Mouse (Mus musculus): ENCODE measurements around the gene Atp2a2. TPM values are rescaled to one million over a fixed set of nuclear protein-coding genes. Genes with fewer than 3 reads are reported as not detected.

Atp2a2 gene
- polyA plus RNA-seq, 1 experiment from 2014 or later = 11.3 TPM

DNA sequence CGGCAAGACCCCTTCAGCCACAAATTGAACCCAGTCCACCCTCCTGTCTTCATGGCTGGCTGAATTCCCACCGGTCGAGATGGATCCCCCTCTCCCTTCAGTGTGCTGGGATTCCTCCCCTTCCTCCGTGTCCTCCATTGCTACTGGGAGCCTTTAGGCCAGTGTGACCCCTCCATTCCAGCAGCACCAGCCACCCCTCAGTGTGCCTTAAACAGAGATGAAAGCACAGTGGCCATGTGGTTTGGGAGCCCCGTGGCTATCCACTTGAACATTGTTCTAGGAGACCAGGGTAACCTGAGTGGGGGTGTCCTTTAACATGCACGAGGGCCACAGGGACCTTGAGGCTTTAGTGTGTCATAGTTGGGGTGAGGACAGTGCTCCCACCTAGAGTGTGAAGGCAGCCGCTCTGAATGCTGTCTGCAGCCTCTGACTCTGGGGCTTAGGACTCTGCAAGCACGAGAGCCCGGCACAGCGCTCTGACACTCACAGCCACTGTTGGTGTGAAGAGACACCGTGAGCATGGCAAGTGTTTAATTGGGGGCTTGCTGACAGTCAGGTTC, 56.9 kb downstream of the Atp2a2 start:
- Histone ChIP-seq H3K36me3 (ENCODE audit: control insufficient read depth, insufficient read depth) (peaks cover 27% of the 10 kb centered on the region), H3K4me3 (ENCODE audit: low read depth, low read length) (no peak overlapping the region), H3K27me3 (ENCODE audit: control insufficient read depth, insufficient read depth, low read depth, low read length) (no peaks in the 10 kb centered on the region), H3K4me1 (ENCODE audit: control insufficient read depth, low read depth, low read length) (no peaks in the 10 kb centered on the region), H3K4me2 (ENCODE audit: low read depth, low read length) (no peak overlapping the region), H3K9me3 (replicated peaks; ENCODE audit: control insufficient read depth, low read length) (no peaks in the 10 kb centered on the region), H3K27ac (ENCODE audit: low read length) (no peak overlapping the region), H3K9ac (ENCODE audit: low read depth, low read length) (no peak overlapping the region)
- ATAC-seq (ENCODE audit: low read depth) = no peak
- 82% methylated on average over 11 of the region's 11 CpGs for WGBS (ENCODE audit: insufficient replicate concordance)

DNA sequence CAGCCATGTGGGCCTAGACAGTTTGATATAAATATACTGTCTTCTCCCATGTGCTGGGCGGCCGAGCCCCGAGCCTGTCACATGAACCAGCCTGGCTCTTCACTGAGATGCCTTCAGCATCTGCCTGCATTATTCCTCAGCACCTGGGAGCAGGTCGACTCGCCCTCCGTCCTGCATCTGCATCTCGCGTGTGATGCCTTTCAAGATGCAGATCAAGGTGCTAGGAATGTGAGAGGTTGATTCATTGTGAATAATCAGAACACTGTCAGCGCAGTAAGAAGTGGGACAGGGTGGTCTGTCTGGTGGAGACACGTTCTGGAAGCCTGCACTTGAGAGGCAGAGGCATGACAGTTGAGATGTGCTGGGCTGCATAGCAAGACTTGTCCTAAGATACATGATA, 57.5 kb downstream of the Atp2a2 start:
- no peaks in the 10 kb centered on the region for H3K4me1 ChIP-seq (ENCODE audit: control insufficient read depth, low read depth, low read length)
- H3K27ac ChIP-seq (ENCODE audit: low read length) = no peak overlapping the region
- H3K36me3 ChIP-seq (ENCODE audit: control insufficient read depth, insufficient read depth) = peaks cover 34% of the 10 kb centered on the region
- H3K9me3 ChIP-seq (replicated peaks; ENCODE audit: control insufficient read depth, low read length) = no peaks in the 10 kb centered on the region
- H3K4me2 ChIP-seq (ENCODE audit: low read depth, low read length) = no peak overlapping the region
- no peak overlapping the region for H3K4me3 ChIP-seq (ENCODE audit: low read depth, low read length)
- no peaks in the 10 kb centered on the region for H3K27me3 ChIP-seq (ENCODE audit: control insufficient read depth, insufficient read depth, low read depth, low read length)
- no peak overlapping the region for H3K9ac ChIP-seq (ENCODE audit: low read depth, low read length)
- ATAC-seq (ENCODE audit: low read depth) = no peak
- WGBS (ENCODE audit: insufficient replicate concordance) = 85% methylated on average over 10 of the region's 10 CpGs

DNA sequence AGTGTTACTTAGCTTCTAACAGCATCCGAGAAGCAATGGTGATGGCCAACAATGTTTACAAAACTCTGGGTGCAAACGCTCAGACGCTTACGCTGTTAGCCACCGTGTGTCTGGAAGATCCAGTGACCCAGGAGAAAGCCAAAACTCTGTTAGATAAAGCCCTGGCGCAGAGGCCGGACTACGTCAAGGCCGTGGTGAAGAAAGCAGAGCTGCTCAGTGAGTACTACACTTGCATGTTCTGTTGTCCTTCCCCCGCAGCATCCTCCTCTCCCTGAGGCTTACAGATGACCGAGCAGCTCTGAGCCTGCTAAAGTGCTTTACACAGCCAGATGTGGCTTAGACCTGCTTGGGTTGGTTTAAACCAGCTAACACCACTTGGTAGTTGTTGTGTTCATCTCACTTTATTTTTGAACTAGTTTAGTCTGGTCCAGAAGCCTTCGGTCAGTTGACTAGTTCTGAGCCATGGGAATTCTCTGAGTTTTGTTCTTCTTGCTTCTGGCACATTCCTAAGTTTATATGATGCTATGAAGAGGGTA, 61.9 kb downstream of the Atp2a2 start:
- Histone ChIP-seq H3K9ac (ENCODE audit: low read depth, low read length) (no peak overlapping the region), H3K27ac (ENCODE audit: low read length) (no peak overlapping the region), H3K27me3 (ENCODE audit: control insufficient read depth, insufficient read depth, low read depth, low read length) (no peaks in the 10 kb centered on the region), H3K4me3 (ENCODE audit: low read depth, low read length) (no peak overlapping the region), H3K9me3 (replicated peaks; ENCODE audit: control insufficient read depth, low read length) (no peaks in the 10 kb centered on the region), H3K4me2 (ENCODE audit: low read depth, low read length) (no peak overlapping the region), H3K4me1 (ENCODE audit: control insufficient read depth, low read depth, low read length) (no peaks in the 10 kb centered on the region), H3K36me3 (ENCODE audit: control insufficient read depth, insufficient read depth) (peaks cover 68% of the 10 kb centered on the region)
- ATAC-seq (ENCODE audit: low read depth) = no peak
- WGBS (ENCODE audit: insufficient replicate concordance) = 90% methylated on average over 12 of the region's 12 CpGs

DNA sequence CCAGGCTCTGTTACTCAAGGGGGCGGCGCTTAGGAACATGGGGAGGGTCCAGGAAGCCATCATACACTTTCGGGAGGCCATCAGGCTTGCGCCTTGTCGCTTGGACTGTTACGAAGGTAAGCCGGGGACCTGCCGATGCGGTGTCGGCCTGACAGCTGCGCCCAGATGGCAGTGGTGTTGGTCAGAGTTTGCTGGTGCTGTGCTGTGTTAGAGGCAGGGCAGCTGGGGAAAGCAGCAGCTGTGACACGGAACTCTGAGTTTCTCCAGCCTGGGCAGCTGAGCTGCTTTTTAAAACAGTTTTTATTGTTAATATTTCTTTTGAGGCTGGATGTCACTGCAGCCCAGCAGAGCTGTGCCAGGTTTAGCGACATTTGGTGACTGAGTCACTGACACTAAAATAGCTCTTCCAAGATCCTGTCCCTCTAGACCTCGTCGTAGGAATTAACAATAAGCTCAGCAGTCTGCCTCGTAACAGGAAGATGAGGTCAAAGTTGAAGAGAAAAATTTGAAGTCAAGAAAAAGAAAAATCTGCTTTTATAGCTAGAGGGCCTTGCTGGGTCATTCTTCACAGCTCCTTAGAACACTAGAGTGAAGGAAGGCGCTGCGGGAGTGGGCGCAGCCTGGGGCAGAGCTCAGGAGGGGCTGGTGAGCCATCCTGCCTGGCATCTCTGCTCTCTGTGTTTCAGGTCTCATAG, 62.5 kb downstream of the Atp2a2 start:
- no peak overlapping the region for H3K4me2 ChIP-seq (ENCODE audit: low read depth, low read length)
- no peaks in the 10 kb centered on the region for H3K27me3 ChIP-seq (ENCODE audit: control insufficient read depth, insufficient read depth, low read depth, low read length)
- H3K27ac ChIP-seq (ENCODE audit: low read length) = no peak overlapping the region
- H3K9ac ChIP-seq (ENCODE audit: low read depth, low read length) = no peak overlapping the region
- H3K36me3 ChIP-seq (ENCODE audit: control insufficient read depth, insufficient read depth) = peaks cover 65% of the 10 kb centered on the region
- H3K9me3 ChIP-seq (replicated peaks; ENCODE audit: control insufficient read depth, low read length) = no peaks in the 10 kb centered on the region
- no peak for ATAC-seq (ENCODE audit: low read depth)
- no peak overlapping the region for H3K4me3 ChIP-seq (ENCODE audit: low read depth, low read length)
- H3K4me1 ChIP-seq (ENCODE audit: control insufficient read depth, low read depth, low read length) = no peaks in the 10 kb centered on the region
- WGBS (ENCODE audit: insufficient replicate concordance) = 81% methylated on average over 19 of the region's 19 CpGs

DNA sequence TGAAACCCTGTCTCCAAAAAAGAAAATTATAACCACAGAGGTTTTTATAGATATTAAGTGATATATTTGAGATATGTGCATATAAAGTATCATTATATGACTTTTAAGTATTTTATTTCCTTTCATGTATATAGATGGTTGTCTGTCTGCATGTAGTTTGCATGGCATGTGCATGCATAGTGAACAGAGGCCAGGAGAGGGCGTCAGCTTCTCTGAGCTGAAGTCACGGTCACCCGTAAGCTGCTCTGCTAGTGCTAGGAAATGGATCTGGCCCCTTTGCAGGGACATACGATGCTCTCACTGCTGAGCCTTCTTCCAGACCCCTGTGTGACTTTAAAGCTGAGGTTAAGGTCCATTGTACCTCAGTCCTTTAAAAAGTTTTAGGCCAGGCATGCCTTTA, 67.5 kb downstream of the Atp2a2 start:
- WGBS (ENCODE audit: insufficient replicate concordance) = 76% methylated on average over 4 of the region's 4 CpGs
- Histone ChIP-seq H3K4me3 (ENCODE audit: low read depth, low read length) (no peak overlapping the region), H3K4me2 (ENCODE audit: low read depth, low read length) (no peak overlapping the region), H3K27me3 (ENCODE audit: control insufficient read depth, insufficient read depth, low read depth, low read length) (no peaks in the 10 kb centered on the region), H3K4me1 (ENCODE audit: control insufficient read depth, low read depth, low read length) (no peaks in the 10 kb centered on the region), H3K36me3 (ENCODE audit: control insufficient read depth, insufficient read depth) (peaks cover 66% of the 10 kb centered on the region), H3K9ac (ENCODE audit: low read depth, low read length) (no peak overlapping the region), H3K27ac (ENCODE audit: low read length) (no peak overlapping the region), H3K9me3 (replicated peaks; ENCODE audit: control insufficient read depth, low read length) (no peaks in the 10 kb centered on the region)
- no peak for ATAC-seq (ENCODE audit: low read depth)

DNA sequence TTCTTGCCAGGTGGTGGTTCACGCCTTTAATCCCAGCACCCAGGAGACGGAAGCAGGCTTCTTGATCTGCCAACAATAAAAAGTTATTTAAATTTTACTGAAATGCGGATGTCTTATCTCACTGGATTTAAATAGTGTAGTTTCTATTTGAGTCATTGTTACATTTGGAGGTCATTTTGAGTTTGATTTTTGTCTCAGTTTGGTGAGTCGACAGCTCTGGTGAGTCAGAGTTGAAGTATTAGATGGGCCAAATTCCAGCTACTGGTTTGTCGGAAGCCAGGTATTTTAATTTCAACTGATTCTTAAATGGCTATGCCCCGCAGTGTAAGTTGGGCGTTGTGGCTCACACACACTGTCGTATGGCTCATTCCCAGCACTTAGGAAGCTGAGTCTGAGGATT, 70.8 kb downstream of the Atp2a2 start:
- no peak overlapping the region for H3K27ac ChIP-seq (ENCODE audit: low read length)
- no peak for ATAC-seq (ENCODE audit: low read depth)
- H3K9ac ChIP-seq (ENCODE audit: low read depth, low read length) = no peak overlapping the region
- H3K4me1 ChIP-seq (ENCODE audit: control insufficient read depth, low read depth, low read length) = no peaks in the 10 kb centered on the region
- H3K4me3 ChIP-seq (ENCODE audit: low read depth, low read length) = no peak overlapping the region
- H3K9me3 ChIP-seq (replicated peaks; ENCODE audit: control insufficient read depth, low read length) = no peaks in the 10 kb centered on the region
- H3K36me3 ChIP-seq (ENCODE audit: control insufficient read depth, insufficient read depth) = peaks cover 45% of the 10 kb centered on the region
- no peaks in the 10 kb centered on the region for H3K27me3 ChIP-seq (ENCODE audit: control insufficient read depth, insufficient read depth, low read depth, low read length)
- H3K4me2 ChIP-seq (ENCODE audit: low read depth, low read length) = no peak overlapping the region
- 86% methylated on average over 8 of the region's 8 CpGs for whole genome bisulfite sequencing (ENCODE audit: insufficient replicate concordance)

DNA sequence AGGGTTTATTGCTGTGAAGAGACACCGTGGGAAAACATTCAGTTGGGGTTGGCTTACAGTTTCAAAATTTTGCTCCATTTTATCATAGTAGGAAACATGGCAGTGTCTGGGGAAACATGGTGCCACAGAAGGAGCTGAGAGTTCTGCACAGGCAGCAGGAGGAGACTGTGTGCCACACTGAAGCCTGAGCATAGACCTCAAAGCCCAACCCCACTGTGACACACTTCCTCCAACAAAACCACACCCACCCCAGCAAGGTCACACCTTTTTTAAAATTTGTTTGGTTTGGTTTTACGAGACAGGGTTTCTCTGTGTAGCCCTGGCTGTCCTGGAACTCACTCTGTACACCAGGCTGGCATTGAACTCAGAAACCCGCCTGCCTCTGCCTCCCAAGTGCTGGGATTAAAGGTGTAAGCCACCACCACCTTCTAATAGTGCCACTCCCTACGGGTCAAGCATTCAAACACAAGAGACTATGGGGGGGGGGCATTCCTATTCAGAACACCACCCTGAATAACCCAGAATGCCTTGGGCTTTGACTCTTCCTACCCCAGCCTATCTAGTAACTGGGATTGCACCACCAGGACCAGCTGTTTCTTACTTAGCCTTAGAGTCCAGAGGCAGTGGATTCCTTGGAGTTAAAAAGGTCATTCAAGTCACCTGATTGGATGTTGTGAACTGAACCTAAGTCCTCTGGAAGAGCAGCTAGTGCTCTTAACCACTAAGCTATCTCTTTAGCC, 71.8 kb downstream of the Atp2a2 start:
- Histone ChIP-seq H3K27ac (ENCODE audit: low read length) (no peak overlapping the region), H3K9ac (ENCODE audit: low read depth, low read length) (no peak overlapping the region), H3K4me2 (ENCODE audit: low read depth, low read length) (no peak overlapping the region), H3K4me3 (ENCODE audit: low read depth, low read length) (no peak overlapping the region), H3K27me3 (ENCODE audit: control insufficient read depth, insufficient read depth, low read depth, low read length) (no peaks in the 10 kb centered on the region), H3K9me3 (replicated peaks; ENCODE audit: control insufficient read depth, low read length) (no peaks in the 10 kb centered on the region), H3K36me3 (ENCODE audit: control insufficient read depth, insufficient read depth) (peaks cover 37% of the 10 kb centered on the region), H3K4me1 (ENCODE audit: control insufficient read depth, low read depth, low read length) (no peaks in the 10 kb centered on the region)
- no peak for ATAC-seq (ENCODE audit: low read depth)
- WGBS (ENCODE audit: insufficient replicate concordance) = 66% methylated on average over 4 of the region's 4 CpGs

DNA sequence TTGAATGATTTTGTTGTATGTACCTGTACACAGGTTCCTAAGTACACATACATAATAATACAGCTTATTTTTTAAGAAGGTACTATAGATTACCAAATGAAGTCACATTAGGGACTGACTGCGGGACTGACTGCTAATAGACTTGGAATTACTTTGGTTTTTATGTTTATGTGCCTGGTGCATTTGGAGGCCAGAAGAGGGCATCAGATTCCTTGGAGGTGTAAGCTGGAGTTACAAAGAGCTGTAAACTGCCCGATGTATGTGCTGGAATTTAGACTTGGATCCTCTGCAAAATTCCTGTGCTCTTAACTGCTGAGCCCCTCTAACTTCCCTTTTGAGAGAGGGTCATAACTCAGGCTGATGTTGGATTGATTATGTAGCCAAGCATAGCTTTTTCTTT, 76.5 kb downstream of the Atp2a2 start:
- no peak for ATAC-seq (ENCODE audit: low read depth)
- H3K4me3 ChIP-seq (ENCODE audit: low read depth, low read length) = no peak overlapping the region
- H3K36me3 ChIP-seq (ENCODE audit: control insufficient read depth, insufficient read depth) = peaks cover 11% of the 10 kb centered on the region
- H3K9ac ChIP-seq (ENCODE audit: low read depth, low read length) = no peak overlapping the region
- no peak overlapping the region for H3K4me2 ChIP-seq (ENCODE audit: low read depth, low read length)
- H3K27me3 ChIP-seq (ENCODE audit: control insufficient read depth, insufficient read depth, low read depth, low read length) = no peaks in the 10 kb centered on the region
- H3K9me3 ChIP-seq (replicated peaks; ENCODE audit: control insufficient read depth, low read length) = no peaks in the 10 kb centered on the region
- H3K4me1 ChIP-seq (ENCODE audit: control insufficient read depth, low read depth, low read length) = peaks cover 24% of the 10 kb centered on the region
- WGBS (ENCODE audit: insufficient replicate concordance) = 84% methylated on average over 2 of the region's 2 CpGs
- H3K27ac ChIP-seq (ENCODE audit: low read length) = no peak overlapping the region

DNA sequence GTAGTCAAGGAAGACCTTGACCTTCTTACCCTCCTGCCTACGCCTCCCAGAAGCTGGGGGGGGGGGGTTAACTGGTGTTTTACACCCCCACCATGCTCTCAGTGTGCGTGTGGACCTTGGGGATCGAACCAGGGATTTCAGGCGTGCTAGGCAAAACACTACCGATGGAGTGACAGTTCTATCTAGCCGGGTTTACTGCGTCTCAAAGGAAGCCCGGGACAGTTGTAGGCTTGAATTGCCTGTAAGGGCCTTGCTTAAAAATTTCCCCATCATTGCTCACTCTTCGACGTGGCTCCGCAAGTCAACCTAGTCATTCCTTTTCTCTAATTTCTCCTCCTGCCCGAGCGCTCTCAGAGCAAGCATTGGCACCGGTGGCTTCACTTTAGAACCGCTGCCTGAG, 78.9 kb downstream of the Atp2a2 start:
- Histone ChIP-seq H3K27me3 (ENCODE audit: control insufficient read depth, insufficient read depth, low read depth, low read length) (no peaks in the 10 kb centered on the region), H3K4me3 (ENCODE audit: low read depth, low read length) (peak overlapping the region; percentile 91), H3K36me3 (ENCODE audit: control insufficient read depth, insufficient read depth) (no peaks in the 10 kb centered on the region; the same call in 1 of the 2 replicates), H3K4me2 (ENCODE audit: low read depth, low read length) (peak overlapping the region; percentile 75), H3K9ac (ENCODE audit: low read depth, low read length) (peak overlapping the region; percentile 90), H3K4me1 (ENCODE audit: control insufficient read depth, low read depth, low read length) (peaks cover 24% of the 10 kb centered on the region), H3K9me3 (replicated peaks; ENCODE audit: control insufficient read depth, low read length) (no peaks in the 10 kb centered on the region), H3K27ac (ENCODE audit: low read length) (no peak overlapping the region)
- 17% methylated on average over 15 of the region's 15 CpGs for WGBS (ENCODE audit: insufficient replicate concordance)
- 0 out of 2 replicates have a peak, but pooled peaks have one; percentile 7 for ATAC-seq (ENCODE audit: low read depth)

All from liver, embryonic 16.5 days (tissue).